Mouse (Mus musculus) lung, adult 2 months (tissue): Measurements from ENCODE around the gene Zcwpw1.

Experiments used
- CTCF ChIP-seq: fragments of 200-500 bp; IDR thresholded peaks from 2 replicates; pipeline ENCODE4 v1.5.1; 2011; ENCODE audit warnings: mild to moderate bottlenecking, low read length, control low read depth; ENCODE audit not compliant: insufficient read depth
- POLR2A ChIP-seq: fragments of 200-500 bp; IDR thresholded peaks from 2 replicates; pipeline ENCODE4 v1.6.1; 2011; ENCODE audit warnings: low read depth, mild to moderate bottlenecking, control low read depth, low read length, borderline replicate concordance; ENCODE audit errors: extremely low read depth

DNA sequence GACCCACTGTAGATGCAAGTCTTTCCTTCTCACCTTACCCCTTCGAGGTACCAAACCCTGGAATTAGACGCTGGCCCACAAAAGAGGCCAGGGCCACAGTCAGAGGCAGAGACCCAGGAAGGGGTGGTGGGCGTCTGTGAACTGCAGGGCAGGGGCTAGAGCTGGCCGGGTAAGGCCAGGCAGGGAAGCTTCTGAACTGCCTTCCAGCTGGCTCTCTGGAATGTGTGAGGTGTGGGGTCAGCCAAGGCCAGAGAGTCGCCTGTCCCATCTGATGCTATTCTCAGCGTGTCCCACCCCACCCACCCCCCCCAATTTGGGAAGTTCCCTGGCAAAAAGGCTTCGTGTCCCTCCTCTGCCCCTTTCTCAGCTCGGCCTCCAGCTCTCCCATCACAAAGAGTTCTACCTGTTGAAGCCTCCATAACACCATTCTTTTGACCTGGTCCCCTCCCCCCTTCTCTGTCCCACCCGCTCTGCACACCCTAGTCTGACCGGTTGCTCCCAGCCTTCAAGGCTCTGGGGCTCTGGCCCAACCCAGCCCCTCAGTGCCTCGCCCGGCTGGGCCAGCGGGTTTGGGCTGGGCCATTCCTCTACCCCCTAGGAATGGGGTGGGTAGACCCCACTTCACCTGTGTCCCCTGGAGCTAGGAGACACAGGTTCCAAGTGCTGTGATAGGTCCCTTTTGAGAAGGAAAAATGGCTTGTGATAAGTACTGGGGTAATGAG lies 34.3 kb upstream of the Zcwpw1 start:
- TF ChIP-seq POLR2A (no peak), CTCF (no peak)
